Mouse (Mus musculus): ENCODE data around the gene Sesn3. TPM values are rescaled to one million over a fixed set of nuclear protein-coding genes. Genes with fewer than 3 reads are reported as not detected.

Sesn3 gene
- polyA plus RNA-seq, 1 experiment from 2014 or later, result 18.5 TPM

GRCm38 (mm10) chr9:14376149-14376548 is 101.3 kb downstream of the Sesn3 start:
- Histone ChIP-seq H3K4me2 (ENCODE audit: low read length) (no peak overlapping the region), H3K27ac (replicated peaks in 1 of 2; ENCODE audit: control insufficient read depth in 1 of 2, insufficient read depth in 1 of 2, low read depth in 2 of 2, low read length in 2 of 2) (no peak overlapping the region), H3K4me1 (ENCODE audit: control insufficient read depth in 2 of 2, insufficient read depth in 2 of 2, low read length in 2 of 2) (peaks cover 4 to 5% of the 10 kb centered on the region in 2 experiments; a peak in 1 of 4 replicates), H3K27me3 (ENCODE audit: control insufficient read depth, insufficient read depth, low read length) (no peaks in the 10 kb centered on the region), H3K36me3 (ENCODE audit: control insufficient read depth, insufficient read depth, low read length) (no peaks in the 10 kb centered on the region), H3K9ac (ENCODE audit: low read length) (no peak overlapping the region), H3K9me3 (ENCODE audit: control insufficient read depth, low read length) (no peaks in the 10 kb centered on the region), H3K4me3 (ENCODE audit: control insufficient read depth in 1 of 2, insufficient read depth in 1 of 2, low read depth in 1 of 2, low read length in 2 of 2) (no peak overlapping the region)
- no peak for ATAC-seq (ENCODE audit: insufficient number of reproducible peaks, insufficient read depth, low FRiP score, low read depth)
- WGBS, result 78% methylated on average over 4 of the region's 4 CpGs

GRCm38 (mm10) chr9:14378151-14378550 is 103.3 kb downstream of the Sesn3 start:
- Histone ChIP-seq H3K27me3 (ENCODE audit: control insufficient read depth, insufficient read depth, low read length) (no peaks in the 10 kb centered on the region), H3K4me1 (ENCODE audit: control insufficient read depth in 2 of 2, insufficient read depth in 2 of 2, low read length in 2 of 2) (peaks cover 7 to 15% of the 10 kb centered on the region in 2 experiments; a peak in 3 of 4 replicates), H3K27ac (replicated peaks in 1 of 2; ENCODE audit: control insufficient read depth in 1 of 2, insufficient read depth in 1 of 2, low read depth in 2 of 2, low read length in 2 of 2) (no peak overlapping the region), H3K9me3 (ENCODE audit: control insufficient read depth, low read length) (no peaks in the 10 kb centered on the region), H3K9ac (ENCODE audit: low read length) (no peak overlapping the region), H3K36me3 (ENCODE audit: control insufficient read depth, insufficient read depth, low read length) (no peaks in the 10 kb centered on the region), H3K4me3 (ENCODE audit: control insufficient read depth in 1 of 2, insufficient read depth in 1 of 2, low read depth in 1 of 2, low read length in 2 of 2) (no peak overlapping the region), H3K4me2 (ENCODE audit: low read length) (no peak overlapping the region)
- no peak for ATAC-seq (ENCODE audit: insufficient number of reproducible peaks, insufficient read depth, low FRiP score, low read depth)
- WGBS, result 94% methylated on average over 2 of the region's 2 CpGs

- H3K9me3 ChIP-seq (ENCODE audit: control insufficient read depth, low read length), result no peaks in the 10 kb centered on the region
- H3K27me3 ChIP-seq (ENCODE audit: control insufficient read depth, insufficient read depth, low read length), result no peaks in the 10 kb centered on the region
- H3K4me3 ChIP-seq (ENCODE audit: control insufficient read depth in 1 of 2, insufficient read depth in 1 of 2, low read depth in 1 of 2, low read length in 2 of 2), result peak overlapping the region; percentile 55 to 58
- H3K36me3 ChIP-seq (ENCODE audit: control insufficient read depth, insufficient read depth, low read length), result no peaks in the 10 kb centered on the region
- ATAC-seq (ENCODE audit: insufficient number of reproducible peaks, insufficient read depth, low FRiP score, low read depth), result no peak
- peaks cover 7 to 15% of the 10 kb centered on the region in 2 experiments; a peak in 3 of 4 replicates for H3K4me1 ChIP-seq (ENCODE audit: control insufficient read depth in 2 of 2, insufficient read depth in 2 of 2, low read length in 2 of 2)
- H3K27ac ChIP-seq (replicated peaks in 1 of 2; ENCODE audit: control insufficient read depth in 1 of 2, insufficient read depth in 1 of 2, low read depth in 2 of 2, low read length in 2 of 2), result no peak overlapping the region
- WGBS, result 38% methylated on average over 8 of the region's 8 CpGs
- H3K4me2 ChIP-seq (ENCODE audit: low read length), result peak overlapping the region; percentile 98
- peak overlapping the region; percentile 76 for H3K9ac ChIP-seq (ENCODE audit: low read length)
These were observed 105.0 kb downstream of the Sesn3 start for GRCm38 (mm10) chr9:14379769-14380385.

GRCm38 (mm10) chr9:14380386-14381285 is 105.8 kb downstream of the Sesn3 start:
- H3K27ac ChIP-seq (replicated peaks in 1 of 2; ENCODE audit: control insufficient read depth in 1 of 2, insufficient read depth in 1 of 2, low read depth in 2 of 2, low read length in 2 of 2), result peak overlapping the region; percentile 37 to 63; a peak in 3 of 4 replicates
- peak overlapping the region; percentile 98 for H3K4me2 ChIP-seq (ENCODE audit: low read length)
- peak; percentile 93 for ATAC-seq (ENCODE audit: insufficient number of reproducible peaks, insufficient read depth, low FRiP score, low read depth)
- H3K9me3 ChIP-seq (ENCODE audit: control insufficient read depth, low read length), result no peaks in the 10 kb centered on the region
- no peaks in the 10 kb centered on the region for H3K27me3 ChIP-seq (ENCODE audit: control insufficient read depth, insufficient read depth, low read length)
- H3K4me1 ChIP-seq (ENCODE audit: control insufficient read depth in 2 of 2, insufficient read depth in 2 of 2, low read length in 2 of 2), result peaks cover 7 to 15% of the 10 kb centered on the region in 2 experiments; a peak in 3 of 4 replicates
- under 1% methylated on average over 66 of the region's 76 CpGs for WGBS
- peak overlapping the region; percentile 55 to 58 for H3K4me3 ChIP-seq (ENCODE audit: control insufficient read depth in 1 of 2, insufficient read depth in 1 of 2, low read depth in 1 of 2, low read length in 2 of 2)
- peak overlapping the region; percentile 76 for H3K9ac ChIP-seq (ENCODE audit: low read length)
- H3K36me3 ChIP-seq (ENCODE audit: control insufficient read depth, insufficient read depth, low read length), result no peaks in the 10 kb centered on the region

- H3K27ac ChIP-seq (replicated peaks in 1 of 2; ENCODE audit: control insufficient read depth in 1 of 2, insufficient read depth in 1 of 2, low read depth in 2 of 2, low read length in 2 of 2), result peak within 1 kb of the TSS; percentile 37 to 63; a peak in 3 of 4 replicates
- H3K4me2 ChIP-seq (ENCODE audit: low read length), result peak within 1 kb of the TSS; percentile 98
- H3K9ac ChIP-seq (ENCODE audit: low read length), result peak within 1 kb of the TSS; percentile 76
- 3% methylated on average over 8 of the region's 8 CpGs for WGBS
- peak; percentile 37 for ATAC-seq (ENCODE audit: insufficient number of reproducible peaks, insufficient read depth, low FRiP score, low read depth)
- no peaks in the 10 kb centered on the region for H3K36me3 ChIP-seq (ENCODE audit: control insufficient read depth, insufficient read depth, low read length)
- H3K27me3 ChIP-seq (ENCODE audit: control insufficient read depth, insufficient read depth, low read length), result no peaks in the 10 kb centered on the region
- peak within 1 kb of the TSS; percentile 55 to 58 for H3K4me3 ChIP-seq (ENCODE audit: control insufficient read depth in 1 of 2, insufficient read depth in 1 of 2, low read depth in 1 of 2, low read length in 2 of 2)
- H3K4me1 ChIP-seq (ENCODE audit: control insufficient read depth in 2 of 2, insufficient read depth in 2 of 2, low read length in 2 of 2), result peaks cover 7 to 15% of the 10 kb centered on the region in 2 experiments; a peak in 3 of 4 replicates
- H3K9me3 ChIP-seq (ENCODE audit: control insufficient read depth, low read length), result no peaks in the 10 kb centered on the region
These were observed 106.6 kb downstream of the Sesn3 start, which contains the start of gene Endod1 for GRCm38 (mm10) chr9:14381353-14382055. Gene Endod1, minus strand, starts transcription at chr9:14381507.

GRCm38 (mm10) chr9:14382256-14382791 is 107.5 kb downstream of the Sesn3 start:
- H3K36me3 ChIP-seq (ENCODE audit: control insufficient read depth, insufficient read depth, low read length), result no peaks in the 10 kb centered on the region
- H3K4me2 ChIP-seq (ENCODE audit: low read length), result peak overlapping the region; percentile 98
- no peak overlapping the region for H3K9ac ChIP-seq (ENCODE audit: low read length)
- WGBS, result 71% methylated on average over 5 of the region's 5 CpGs
- H3K9me3 ChIP-seq (ENCODE audit: control insufficient read depth, low read length), result no peaks in the 10 kb centered on the region
- no peaks in the 10 kb centered on the region for H3K27me3 ChIP-seq (ENCODE audit: control insufficient read depth, insufficient read depth, low read length)
- no peak for ATAC-seq (ENCODE audit: insufficient number of reproducible peaks, insufficient read depth, low FRiP score, low read depth)
- H3K4me1 ChIP-seq (ENCODE audit: control insufficient read depth in 2 of 2, insufficient read depth in 2 of 2, low read length in 2 of 2), result peaks cover 7 to 15% of the 10 kb centered on the region in 2 experiments; a peak in 3 of 4 replicates
- no peak overlapping the region for H3K4me3 ChIP-seq (ENCODE audit: control insufficient read depth in 1 of 2, insufficient read depth in 1 of 2, low read depth in 1 of 2, low read length in 2 of 2)
- 0 out of 4 replicates have a peak overlapping the region, but pooled peaks of 1 of the 2 experiments have one; percentile 63 for H3K27ac ChIP-seq (replicated peaks in 1 of 2; ENCODE audit: control insufficient read depth in 1 of 2, insufficient read depth in 1 of 2, low read depth in 2 of 2, low read length in 2 of 2)

All from heart, embryonic 14.5 days (tissue).